Mouse (Mus musculus): Measurements from ENCODE around the gene Bckdk.
A peak's percentile ranks its signal among the peaks of the same experiment; 100 is the strongest.
"Not testable (repeated sequence)": the region's sequence is repeated elsewhere in the genome, so short reads cannot be mapped to it uniquely, and the experiment has no call there.

Gene Bckdk

DNA sequence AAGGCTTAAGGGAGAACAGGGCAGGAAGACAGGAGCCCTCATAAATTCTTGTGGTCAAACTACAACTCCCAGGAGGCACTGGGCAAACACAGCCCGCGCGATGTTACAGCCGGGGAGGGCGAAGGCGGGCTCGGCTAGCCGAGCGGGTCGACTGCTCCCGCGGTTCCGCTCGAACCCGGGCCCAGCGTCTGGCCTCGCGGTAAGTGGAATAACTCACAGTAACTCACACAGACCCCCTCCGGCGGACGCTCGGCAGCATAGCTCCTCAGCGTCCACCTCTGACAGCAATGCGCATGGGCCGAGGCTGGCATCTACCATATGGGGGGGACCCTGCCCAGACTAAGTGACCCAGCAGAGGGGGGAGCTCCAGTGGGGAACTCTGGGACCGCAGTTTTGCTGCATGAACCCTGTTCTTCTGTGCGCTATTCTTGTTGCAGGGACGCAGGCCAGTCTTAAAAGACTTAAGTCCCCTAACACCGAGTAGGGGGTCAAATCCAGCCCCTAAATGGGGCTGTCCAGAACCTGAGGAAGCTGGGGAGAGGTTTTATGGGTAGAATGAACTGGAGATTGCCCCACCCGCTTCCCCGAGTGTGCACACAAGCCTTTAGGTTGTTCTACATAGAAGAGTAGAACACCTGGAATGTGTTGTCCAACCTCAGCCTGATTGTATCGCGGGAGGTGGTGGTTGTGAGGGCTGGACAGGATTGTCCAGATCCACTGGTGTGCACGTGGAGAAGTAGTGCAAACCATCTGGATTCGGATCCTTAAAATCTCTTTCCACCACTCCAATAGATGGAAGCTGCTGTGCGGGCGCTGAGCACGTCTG is at the start of gene Bckdk:
TSS of gene Bckdk (plus strand) at position 112 of the 826 bp plus-strand sequence.
- peak; percentile 74 for DNase-seq

- DNase-seq = no peak
Observed at GRCm38 (mm10) chr7:127858258-127858657, 45.6 kb upstream of the Bckdk start.

DNA sequence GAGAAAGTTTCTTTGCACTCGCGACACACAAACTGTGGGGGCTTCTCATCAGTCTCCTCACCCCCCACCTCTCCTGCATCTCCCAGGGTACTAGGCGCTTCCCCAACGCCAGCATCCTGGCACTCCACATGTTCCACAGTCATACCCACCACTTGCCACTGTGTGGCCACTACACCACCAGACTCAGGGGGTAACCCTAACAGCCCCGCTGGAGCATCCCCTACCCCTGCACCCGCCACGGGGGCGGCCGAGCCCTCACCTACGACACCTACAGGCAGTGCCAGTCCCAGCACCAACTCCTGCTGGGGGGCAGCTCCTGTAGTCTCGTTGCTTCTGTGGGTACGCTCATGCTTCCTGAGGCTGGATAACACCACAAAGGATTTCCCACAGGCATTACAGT is 37.4 kb upstream of the Bckdk start:
- DNase-seq = no peak

DNA sequence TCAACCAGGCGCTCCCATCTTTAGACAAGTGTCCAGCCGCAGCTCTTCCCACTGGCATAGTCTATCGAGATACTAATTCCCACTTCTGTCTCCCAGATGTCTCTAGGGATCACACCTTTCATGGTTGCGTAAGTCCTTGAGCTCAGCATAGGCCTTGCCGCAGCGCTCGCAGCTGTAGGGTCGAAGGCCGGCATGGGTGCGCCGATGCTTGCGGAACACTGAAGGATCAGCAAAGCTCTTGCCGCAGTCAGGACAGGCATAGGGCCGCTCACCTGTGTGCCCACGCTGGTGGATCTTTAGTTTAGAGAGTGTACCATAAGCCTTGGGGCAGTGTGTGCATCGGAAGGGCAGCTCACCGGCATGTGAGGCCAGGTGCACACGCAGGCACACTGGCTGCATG is 36.2 kb upstream of the Bckdk start:
- no peak for DNase-seq

GRCm38 (mm10) chr7:127869149-127869810 is 34.6 kb upstream of the Bckdk start:
- DNase-seq = no peak

DNA sequence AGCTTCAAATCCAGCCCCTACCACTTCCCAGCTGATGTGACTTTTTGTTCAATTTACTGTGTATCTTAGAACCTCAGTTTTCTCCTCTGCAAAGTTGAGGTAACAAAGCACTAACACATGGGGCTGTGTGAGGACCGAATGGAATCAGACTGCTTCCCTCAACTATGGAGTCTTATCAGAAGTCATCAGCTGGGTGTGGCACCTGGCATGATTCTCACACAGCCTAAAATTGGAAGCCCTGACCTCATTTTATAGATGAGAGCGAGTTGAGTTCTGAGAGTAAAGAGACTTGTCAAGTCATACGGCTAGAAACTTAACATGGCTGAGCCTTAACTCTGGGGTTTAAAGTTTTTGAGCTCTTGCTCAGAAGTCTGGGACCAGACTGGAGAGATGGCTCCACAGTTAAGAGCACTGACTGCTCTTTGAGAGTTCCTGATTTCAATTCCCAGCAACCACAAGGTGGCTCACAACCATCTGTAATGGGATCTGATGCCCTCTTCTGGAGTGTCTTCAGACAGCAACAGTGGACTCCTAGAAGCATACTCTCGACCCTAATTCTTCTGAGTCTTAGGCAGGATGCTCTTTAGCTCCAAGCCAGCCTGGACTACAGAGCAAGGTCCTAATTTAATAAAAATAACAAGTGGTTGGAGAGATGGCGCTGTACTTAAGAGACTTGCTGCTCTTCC is 33.6 kb upstream of the Bckdk start:
- no peak for DNase-seq

GRCm38 (mm10) chr7:127874812-127875626 is 28.9 kb upstream of the Bckdk start:
- no peak for DNase-seq

- DNase-seq = peak; percentile 90
Observed at GRCm38 (mm10) chr7:127875627-127876001, 28.3 kb upstream of the Bckdk start.

DNA sequence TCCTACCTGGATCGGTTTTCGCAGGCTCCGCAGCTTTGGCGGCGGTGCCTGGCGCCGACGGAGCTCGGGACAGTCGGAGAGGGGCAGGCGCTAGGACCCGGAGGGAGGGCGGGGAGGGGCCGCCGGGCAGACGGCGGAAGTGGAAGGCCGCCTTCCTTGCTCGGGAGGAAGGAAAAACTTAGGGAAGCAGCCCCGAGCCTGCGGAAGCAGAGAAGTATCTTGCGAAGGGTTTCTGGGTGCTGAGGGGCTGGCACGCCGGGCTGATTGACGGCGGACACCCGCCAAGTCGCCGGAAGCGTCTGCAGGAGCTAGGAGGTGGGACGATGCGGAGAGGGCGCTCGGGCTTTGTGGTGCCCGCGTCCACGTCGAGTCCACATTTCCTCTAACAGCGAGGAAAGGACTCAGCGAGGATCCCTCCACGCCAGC is 27.8 kb upstream of the Bckdk start, which contains the start of gene Zfp646:
TSS of gene Zfp646 (plus strand) at position 181 of the 426 bp plus-strand sequence.
- DNase-seq = peak; percentile 75

DNA sequence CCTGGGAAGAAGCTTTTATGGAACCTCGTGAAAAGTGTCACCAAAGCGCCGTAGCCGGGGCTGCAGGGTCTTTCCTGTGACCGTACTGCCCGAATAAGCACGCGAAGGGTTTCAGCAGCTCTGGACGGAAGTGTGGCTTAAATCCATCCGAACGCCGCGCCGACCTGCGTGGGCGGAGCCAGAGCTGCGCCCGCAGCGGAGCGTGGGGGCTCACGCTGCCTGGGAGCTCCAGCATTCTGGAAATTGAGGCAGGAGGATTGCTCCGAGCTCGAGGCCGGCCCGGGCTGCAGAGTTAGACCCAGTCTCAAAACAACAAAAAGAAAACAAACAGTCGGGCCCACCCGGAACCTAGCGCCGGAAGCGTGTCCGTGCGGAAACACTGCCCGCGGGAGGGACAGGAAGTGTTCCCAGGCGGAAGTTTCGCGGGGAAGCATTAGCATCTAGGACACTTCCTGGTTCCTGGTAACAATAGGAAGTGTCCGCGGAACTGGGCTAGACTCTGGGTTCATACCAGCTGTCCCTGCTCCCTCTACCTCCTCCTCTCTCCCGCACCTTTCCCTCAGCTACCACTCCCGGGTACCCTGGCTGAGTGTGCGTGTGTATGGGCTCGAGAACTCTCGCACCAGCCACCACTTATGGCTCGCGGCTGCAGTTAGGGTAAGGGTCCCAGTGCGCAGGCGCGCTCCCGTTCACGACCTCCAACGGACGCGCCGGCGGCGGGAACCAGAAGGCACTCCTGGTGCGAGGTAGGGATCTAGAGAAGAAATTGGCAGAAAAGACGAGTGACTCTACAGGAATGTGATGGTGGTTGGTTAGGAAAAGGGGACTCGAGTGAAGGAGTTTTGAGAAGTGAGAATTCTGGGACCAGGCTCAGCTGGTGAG is 27.2 kb upstream of the Bckdk start, which contains the start of gene Zfp668:
TSS of gene Zfp668 (minus strand) at position 362 of the 882 bp plus-strand sequence.
- peak; percentile 92 for DNase-seq

GRCm38 (mm10) chr7:127879301-127879700 is 24.6 kb upstream of the Bckdk start:
- no peak for DNase-seq

GRCm38 (mm10) chr7:127880431-127880830 is 23.5 kb upstream of the Bckdk start:
- no peak for DNase-seq

DNA sequence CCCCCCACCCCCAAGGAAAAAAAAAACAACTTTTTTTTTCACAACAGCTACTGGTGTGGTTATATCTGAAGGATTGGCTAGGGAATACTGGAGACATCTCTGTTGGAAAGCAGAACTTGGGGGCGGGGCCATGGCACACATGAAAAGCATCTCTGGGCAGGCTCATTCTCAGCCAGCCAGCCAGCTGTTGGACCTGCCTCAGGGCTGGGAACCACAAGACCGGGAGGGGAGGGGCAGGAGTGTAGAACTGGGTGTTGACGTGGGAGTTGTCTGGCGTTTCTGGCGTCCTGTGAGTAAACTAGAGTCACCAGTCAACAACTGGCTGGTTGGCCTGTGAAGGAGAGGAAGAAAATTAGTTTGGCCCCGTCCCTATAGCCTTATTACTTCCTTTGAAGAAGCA is 17.9 kb upstream of the Bckdk start:
- DNase-seq = peak; percentile 63

DNA sequence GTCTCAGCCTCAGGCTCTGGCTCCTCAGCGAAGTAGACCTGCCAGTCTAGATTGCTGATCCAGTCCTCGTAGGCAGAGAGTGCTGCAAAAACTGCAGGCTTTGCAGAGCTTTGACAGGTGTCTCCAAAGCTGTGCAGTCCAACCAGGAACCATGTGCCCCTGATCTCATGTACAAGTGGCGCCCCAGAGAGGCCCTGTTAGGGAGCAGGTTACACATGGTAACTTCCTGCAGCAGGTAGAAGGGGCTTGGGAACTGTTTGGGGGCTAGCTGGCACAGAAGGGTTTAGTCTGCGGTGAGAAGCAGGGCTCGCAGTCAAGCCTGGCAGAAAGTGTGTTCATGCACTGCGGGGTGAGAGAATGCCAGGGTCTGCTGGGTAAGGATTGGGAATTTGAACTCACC is 17.3 kb upstream of the Bckdk start:
- DNase-seq = no peak

- no peak for DNase-seq
Observed at GRCm38 (mm10) chr7:127887191-127887590, 16.7 kb upstream of the Bckdk start.

DNA sequence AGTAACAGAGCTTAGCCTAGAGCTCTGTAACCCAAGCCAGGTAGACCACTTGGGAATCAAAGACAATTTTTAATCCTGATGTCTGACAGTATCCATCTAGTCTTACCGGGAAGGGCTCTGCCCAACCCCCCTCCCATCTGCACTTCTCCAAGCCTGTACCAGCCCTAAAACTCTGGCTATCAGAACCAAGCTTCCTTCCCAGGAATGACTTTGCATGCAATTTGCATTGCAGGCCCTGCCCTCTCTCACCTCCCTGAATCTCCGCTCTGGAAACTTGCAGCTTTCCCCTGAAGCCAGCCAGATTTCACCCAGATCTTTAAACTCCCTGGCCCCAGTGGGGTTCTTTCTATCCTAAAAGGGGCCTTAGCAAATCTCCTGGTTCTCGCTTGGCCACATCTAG is 16.1 kb upstream of the Bckdk start:
- no peak for DNase-seq

DNA sequence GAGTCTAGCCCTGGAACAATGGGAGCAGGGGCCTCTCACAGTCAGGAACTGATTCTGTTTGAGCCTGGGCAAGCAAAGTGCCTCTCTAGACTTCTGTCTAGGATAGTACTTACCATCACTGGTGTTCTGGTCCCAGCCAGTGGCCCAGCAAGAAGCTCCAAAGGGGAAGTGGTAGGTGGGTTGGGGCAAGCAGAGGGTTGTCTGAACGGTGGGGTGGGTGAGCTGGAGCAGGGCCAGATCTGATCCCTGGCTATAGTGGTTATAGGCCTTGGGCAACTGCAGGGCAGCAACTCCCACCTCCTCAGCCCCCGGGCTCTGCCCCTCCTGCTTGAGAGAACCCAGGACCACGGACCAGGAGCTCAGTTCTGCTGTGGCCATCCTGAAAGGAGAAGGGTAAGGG is 15.1 kb upstream of the Bckdk start:
- DNase-seq = no peak

GRCm38 (mm10) chr7:127890798-127891197 is 13.1 kb upstream of the Bckdk start, which contains the start of gene Prss53:
Gene Prss53, minus strand, starts transcription at chr7:127890970.
- peak; percentile 37 for DNase-seq

DNA sequence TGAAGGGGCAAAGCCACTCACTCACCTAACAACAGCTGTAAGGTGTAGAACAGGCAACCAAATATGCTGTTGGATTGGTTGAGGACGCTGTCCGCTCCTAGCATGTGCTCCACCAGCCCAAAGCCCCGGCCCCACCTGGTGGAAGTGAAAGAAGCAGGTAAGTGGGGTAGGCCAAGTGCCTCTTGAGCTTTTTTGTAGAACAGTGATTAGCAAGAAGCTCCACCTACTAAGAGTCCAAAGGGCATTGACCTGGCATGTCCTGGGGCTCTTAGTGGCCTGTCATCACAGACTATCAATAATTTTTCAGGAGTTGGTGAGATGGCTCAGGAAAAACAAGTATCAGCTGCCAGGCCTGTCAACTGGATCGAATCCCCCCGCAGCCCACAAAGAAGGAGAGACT is 9.4 kb upstream of the Bckdk start:
- DNase-seq = no peak

GRCm38 (mm10) chr7:127895442-127895841 is 8.4 kb upstream of the Bckdk start, which contains the start of the genes Gm21974 and Vkorc1:
Gene Gm21974, minus strand, starts transcription at chr7:127895454.
Gene Vkorc1, minus strand, starts transcription at chr7:127895617.
- peak; percentile 95 for DNase-seq

GRCm38 (mm10) chr7:127895891-127896290 is 8.0 kb upstream of the Bckdk start:
- DNase-seq = not testable (repeated sequence)
